Mouse (Mus musculus): ENCODE results near the gene Sgce. TPM values are rescaled to one million over a fixed set of nuclear protein-coding genes. Genes with fewer than 3 reads are reported as not detected.
"Not testable (repeated sequence)": the region's sequence is repeated elsewhere in the genome, so short reads cannot be mapped to it uniquely, and the experiment has no call there.

Gene Sgce
- polyA plus RNA-seq, 1 experiment from 2014 or later, result 67.5 TPM

DNA sequence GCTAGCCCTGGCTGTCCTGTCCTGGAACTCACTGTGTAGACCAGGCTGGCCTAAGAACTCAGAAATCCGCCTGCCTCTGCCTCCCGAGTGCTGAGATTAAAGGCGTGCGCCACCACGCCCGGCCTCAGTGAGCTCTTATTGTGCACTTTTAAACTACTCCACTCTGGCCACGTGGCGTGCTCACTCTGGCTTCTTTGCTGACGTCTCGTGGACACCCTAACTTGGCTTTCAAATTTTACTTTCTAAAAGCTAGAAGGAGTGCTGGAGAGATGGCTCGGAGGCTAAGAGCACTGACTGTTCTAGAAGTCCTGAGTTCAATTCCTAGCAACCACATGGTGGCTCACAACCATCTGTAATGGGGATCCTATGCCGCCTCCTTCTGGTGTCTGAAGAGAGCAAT lies 93.3 kb downstream of the Sgce start:
- WGBS, result 94% methylated on average over 12 of the region's 12 CpGs
- not testable (repeated sequence) for ATAC-seq (ENCODE audit: insufficient number of reproducible peaks, insufficient read depth, low FRiP score, low read depth)

DNA sequence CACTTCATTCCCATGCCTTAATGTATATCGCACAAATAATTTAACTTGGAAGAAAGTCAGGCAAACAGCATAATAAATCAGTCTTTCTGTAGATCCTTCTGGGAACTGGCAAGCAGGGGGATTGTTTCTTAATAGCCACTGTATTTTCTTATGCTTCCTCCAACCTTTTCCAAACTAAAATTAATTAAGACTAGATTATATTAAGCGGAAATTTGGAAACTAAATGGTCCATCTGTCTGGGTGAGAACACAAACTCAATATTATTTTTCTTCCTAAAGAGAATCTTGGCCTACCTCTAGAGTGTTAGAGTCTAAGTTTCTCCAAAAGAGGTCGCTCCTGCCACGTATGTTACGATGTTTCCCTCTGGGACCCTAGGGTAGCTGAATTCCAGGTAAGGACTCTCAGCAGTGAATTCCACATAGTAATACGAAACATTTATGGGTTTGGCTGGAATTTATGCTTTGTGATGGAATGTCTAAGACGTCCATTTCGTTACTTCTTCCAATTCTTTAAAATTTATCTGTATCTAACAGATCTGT lies 94.3 kb downstream of the Sgce start:
- Histone ChIP-seq H3K27ac (ENCODE audit: low read length) (no peak overlapping the region), H3K9ac (replicated peaks; ENCODE audit: low read depth, low read length) (no peak overlapping the region), H3K9me3 (ENCODE audit: control insufficient read depth, low read depth, low read length) (no peaks in the 10 kb centered on the region), H3K36me3 (ENCODE audit: control insufficient read depth, insufficient read depth, low read length) (no peaks in the 10 kb centered on the region), H3K4me1 (ENCODE audit: control insufficient read depth, insufficient read depth, low read length) (no peaks in the 10 kb centered on the region), H3K27me3 (ENCODE audit: control insufficient read depth, insufficient read depth, low read length) (no peaks in the 10 kb centered on the region), H3K4me2 (replicated peaks; ENCODE audit: low read depth, low read length) (no peak overlapping the region), H3K4me3 (ENCODE audit: low read depth, low read length) (no peak overlapping the region)
- 81% methylated on average over 8 of the region's 8 CpGs for WGBS
- no peak for ATAC-seq (ENCODE audit: insufficient number of reproducible peaks, insufficient read depth, low FRiP score, low read depth)

More for the DNA sequence above, 93.3 kb downstream of the Sgce start:
- H3K36me3 ChIP-seq (ENCODE audit: control insufficient read depth, insufficient read depth, low read length); H3K27ac ChIP-seq (ENCODE audit: low read length); H3K27me3 ChIP-seq (ENCODE audit: control insufficient read depth, insufficient read depth, low read length); H3K9me3 ChIP-seq (ENCODE audit: control insufficient read depth, low read depth, low read length); H3K4me2 ChIP-seq (replicated peaks; ENCODE audit: low read depth, low read length); H3K4me1 ChIP-seq (ENCODE audit: control insufficient read depth, insufficient read depth, low read length); H3K4me3 ChIP-seq (ENCODE audit: low read depth, low read length); H3K9ac ChIP-seq (replicated peaks; ENCODE audit: low read depth, low read length): not testable (repeated sequence)

DNA sequence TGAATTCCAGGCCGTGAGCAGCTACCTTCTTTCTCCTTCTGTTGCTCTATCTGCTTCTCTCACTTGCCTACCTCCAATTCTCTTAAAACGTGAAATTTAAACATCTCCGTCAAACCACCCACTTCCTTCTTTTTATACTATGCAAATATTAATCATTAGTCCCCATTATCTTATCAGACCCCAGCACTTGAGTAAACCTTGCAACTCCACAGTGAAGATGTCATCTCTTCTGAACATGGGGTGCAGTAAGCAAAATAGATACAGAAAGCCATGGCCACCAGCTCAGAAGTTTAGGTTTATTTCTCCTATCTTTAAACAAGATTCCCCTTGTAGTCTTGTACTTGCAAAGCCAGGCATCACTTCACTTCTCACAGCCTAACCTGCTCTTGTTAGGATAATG lies 99.7 kb downstream of the Sgce start:
- no peak for ATAC-seq (ENCODE audit: insufficient number of reproducible peaks, insufficient read depth, low FRiP score, low read depth)
- no peaks in the 10 kb centered on the region for H3K4me1 ChIP-seq (ENCODE audit: control insufficient read depth, insufficient read depth, low read length)
- no peaks in the 10 kb centered on the region for H3K9me3 ChIP-seq (ENCODE audit: control insufficient read depth, low read depth, low read length)
- no peak overlapping the region for H3K27ac ChIP-seq (ENCODE audit: low read length)
- no peak overlapping the region for H3K4me2 ChIP-seq (replicated peaks; ENCODE audit: low read depth, low read length)
- 48% methylated on average over 3 of the region's 3 CpGs for WGBS
- no peak overlapping the region for H3K4me3 ChIP-seq (ENCODE audit: low read depth, low read length)
- no peaks in the 10 kb centered on the region for H3K27me3 ChIP-seq (ENCODE audit: control insufficient read depth, insufficient read depth, low read length)
- no peaks in the 10 kb centered on the region for H3K36me3 ChIP-seq (ENCODE audit: control insufficient read depth, insufficient read depth, low read length)
- H3K9ac ChIP-seq (replicated peaks; ENCODE audit: low read depth, low read length), result no peak overlapping the region

DNA sequence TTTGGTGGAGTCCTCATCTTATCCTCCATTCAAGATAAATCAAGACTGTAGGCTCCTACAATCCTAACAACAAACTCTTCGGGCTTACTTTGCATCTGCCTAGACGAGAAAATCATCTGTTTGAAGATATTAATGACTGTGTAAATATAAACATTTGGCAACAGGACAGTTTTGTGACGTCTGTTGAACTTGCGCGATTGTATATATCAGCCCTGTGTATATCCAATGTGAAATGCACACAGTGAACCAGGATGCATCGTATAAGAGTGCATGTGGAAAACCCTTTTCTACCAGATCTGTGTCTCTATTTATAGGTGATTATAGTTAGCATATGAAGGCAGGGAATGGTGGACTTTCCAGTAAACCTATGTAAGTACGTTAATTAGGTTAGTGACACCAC lies 104.9 kb downstream of the Sgce start:
- 71% methylated on average over 7 of the region's 7 CpGs for WGBS

GRCm38 (mm10) chr6:4634804-4635203 lies 112.2 kb downstream of the Sgce start:
- ATAC-seq (ENCODE audit: insufficient number of reproducible peaks, insufficient read depth, low FRiP score, low read depth), result no peak
- Histone ChIP-seq H3K4me1 (ENCODE audit: control insufficient read depth, insufficient read depth, low read length) (no peaks in the 10 kb centered on the region), H3K27ac (ENCODE audit: low read length) (no peak overlapping the region), H3K27me3 (ENCODE audit: control insufficient read depth, insufficient read depth, low read length) (no peaks in the 10 kb centered on the region), H3K4me2 (replicated peaks; ENCODE audit: low read depth, low read length) (no peak overlapping the region), H3K36me3 (ENCODE audit: control insufficient read depth, insufficient read depth, low read length) (peaks cover 5% of the 10 kb centered on the region; the same call in 1 of the 2 replicates), H3K4me3 (ENCODE audit: low read depth, low read length) (no peak overlapping the region), H3K9ac (replicated peaks; ENCODE audit: low read depth, low read length) (no peak overlapping the region), H3K9me3 (ENCODE audit: control insufficient read depth, low read depth, low read length) (no peaks in the 10 kb centered on the region)
- WGBS, result 32% methylated on average over 1 of the region's 1 CpGs

More for the DNA sequence above, 104.9 kb downstream of the Sgce start:
- no peak overlapping the region for H3K27ac ChIP-seq (ENCODE audit: low read length)
- no peak overlapping the region for H3K4me3 ChIP-seq (ENCODE audit: low read depth, low read length)
- no peaks in the 10 kb centered on the region for H3K9me3 ChIP-seq (ENCODE audit: control insufficient read depth, low read depth, low read length)
- H3K4me2 ChIP-seq (replicated peaks; ENCODE audit: low read depth, low read length), result no peak overlapping the region
- H3K4me1 ChIP-seq (ENCODE audit: control insufficient read depth, insufficient read depth, low read length), result no peaks in the 10 kb centered on the region
- no peak overlapping the region for H3K9ac ChIP-seq (replicated peaks; ENCODE audit: low read depth, low read length)
- no peak for ATAC-seq (ENCODE audit: insufficient number of reproducible peaks, insufficient read depth, low FRiP score, low read depth)
- H3K27me3 ChIP-seq (ENCODE audit: control insufficient read depth, insufficient read depth, low read length), result no peaks in the 10 kb centered on the region
- no peaks in the 10 kb centered on the region; the same call in 1 of the 2 replicates for H3K36me3 ChIP-seq (ENCODE audit: control insufficient read depth, insufficient read depth, low read length)

GRCm38 (mm10) chr6:4633189-4633588 lies 113.8 kb downstream of the Sgce start:
- Histone ChIP-seq H3K36me3 (ENCODE audit: control insufficient read depth, insufficient read depth, low read length) (peaks cover 5% of the 10 kb centered on the region; the same call in 1 of the 2 replicates), H3K9ac (replicated peaks; ENCODE audit: low read depth, low read length) (no peak overlapping the region), H3K4me2 (replicated peaks; ENCODE audit: low read depth, low read length) (no peak overlapping the region), H3K27ac (ENCODE audit: low read length) (no peak overlapping the region), H3K9me3 (ENCODE audit: control insufficient read depth, low read depth, low read length) (no peaks in the 10 kb centered on the region), H3K4me1 (ENCODE audit: control insufficient read depth, insufficient read depth, low read length) (no peaks in the 10 kb centered on the region), H3K27me3 (ENCODE audit: control insufficient read depth, insufficient read depth, low read length) (no peaks in the 10 kb centered on the region), H3K4me3 (ENCODE audit: low read depth, low read length) (no peak overlapping the region)
- ATAC-seq (ENCODE audit: insufficient number of reproducible peaks, insufficient read depth, low FRiP score, low read depth), result no peak
- WGBS, result 86% methylated on average over 4 of the region's 4 CpGs

DNA sequence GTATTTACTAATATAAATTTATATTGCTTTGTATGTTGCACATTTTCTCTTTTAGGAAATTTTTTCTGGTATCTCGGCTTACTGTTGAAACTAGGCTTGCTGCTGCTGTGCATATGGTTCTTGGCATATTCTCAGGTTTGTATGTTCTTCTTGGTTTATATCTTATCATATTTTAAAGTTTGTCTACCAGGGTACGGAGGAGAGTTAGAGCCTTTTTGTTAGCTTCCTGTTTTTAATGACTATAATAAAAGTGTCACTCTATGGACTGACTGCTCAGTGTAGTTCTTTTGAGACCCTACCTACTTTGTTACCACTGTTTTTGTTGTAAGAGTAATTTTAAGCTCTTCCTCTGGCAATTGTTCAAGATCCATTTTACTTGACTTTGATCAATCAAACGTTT lies 115.5 kb downstream of the Sgce start:
- H3K36me3 ChIP-seq (ENCODE audit: control insufficient read depth, insufficient read depth, low read length), result peaks cover 5% of the 10 kb centered on the region; the same call in 1 of the 2 replicates
- 76% methylated on average over 3 of the region's 3 CpGs for WGBS
- H3K4me3 ChIP-seq (ENCODE audit: low read depth, low read length), result no peak overlapping the region
- no peaks in the 10 kb centered on the region for H3K27me3 ChIP-seq (ENCODE audit: control insufficient read depth, insufficient read depth, low read length)
- no peaks in the 10 kb centered on the region for H3K9me3 ChIP-seq (ENCODE audit: control insufficient read depth, low read depth, low read length)
- no peak overlapping the region for H3K9ac ChIP-seq (replicated peaks; ENCODE audit: low read depth, low read length)
- no peak overlapping the region for H3K27ac ChIP-seq (ENCODE audit: low read length)
- H3K4me1 ChIP-seq (ENCODE audit: control insufficient read depth, insufficient read depth, low read length), result no peaks in the 10 kb centered on the region
- H3K4me2 ChIP-seq (replicated peaks; ENCODE audit: low read depth, low read length), result no peak overlapping the region
- ATAC-seq (ENCODE audit: insufficient number of reproducible peaks, insufficient read depth, low FRiP score, low read depth), result no peak

Other genes starting within 250 kb of the Sgce start
- 751 and 803 TPM in 2 replicates for gene Col1a2, start 242.4 kb downstream of the Sgce start, polyA plus RNA-seq (2014; fragmentation: Nextera tagmentation; extraction: Ambion mirVana)
- 37.6 and 42.3 TPM in 2 replicates for gene Casd1, start 146.4 kb downstream of the Sgce start, polyA plus RNA-seq (2014; fragmentation: Nextera tagmentation; extraction: Ambion mirVana)
- 8.2 and 8.5 TPM in 2 replicates for gene Peg10, start 99 bp upstream of the Sgce start, polyA plus RNA-seq (2014; fragmentation: Nextera tagmentation; extraction: Ambion mirVana)
- 31.6 and 36.3 TPM in 2 replicates for gene Ppp1r9a, start 155.7 kb upstream of the Sgce start, polyA plus RNA-seq (2014; fragmentation: Nextera tagmentation; extraction: Ambion mirVana)

All from stomach, embryonic 14.5 days (tissue).